Mouse (Mus musculus) midbrain, embryonic 10.5 days (tissue): ENCODE data around the gene Mid1. TPM values are rescaled to one million over a fixed set of nuclear protein-coding genes. Genes with fewer than 3 reads are reported as not detected.
"Not testable (repeated sequence)": the region's sequence is repeated elsewhere in the genome, so short reads cannot be mapped to it uniquely, and the experiment has no call there.

ENCODE experiments used
- DNase-seq: peaks from one replicate; pipeline ENCODE4 v3.0.0-alpha.2; 2017; ENCODE audit warnings: low spot score
- H3K27ac ChIP-seq: fragments of 300-500 bp; sonication (generic); replicated peaks from 2 replicates; pipeline ENCODE4 v1.5.1; 2016; ENCODE audit warnings: mild to moderate bottlenecking
- H3K27me3 ChIP-seq: fragments of 300-500 bp; sonication (generic); 2 replicates; pipeline ENCODE4 v1.6.1; 2016; ENCODE audit warnings: low read depth, mild to moderate bottlenecking; ENCODE audit not compliant: poor library complexity, severe bottlenecking
- H3K36me3 ChIP-seq: fragments of 300-500 bp; sonication (generic); 2 replicates; pipeline ENCODE4 v1.6.1; 2016; ENCODE audit warnings: mild to moderate bottlenecking, moderate library complexity
- H3K4me1 ChIP-seq: fragments of 300-500 bp; sonication (generic); 2 replicates; pipeline ENCODE4 v1.6.1; 2016
- H3K4me3 ChIP-seq: fragments of 300-500 bp; sonication (generic); 2 replicates; pipeline ENCODE4 v1.5.1; 2016; ENCODE audit warnings: mild to moderate bottlenecking, moderate library complexity
- H3K9me3 ChIP-seq: fragments of 300-500 bp; sonication (generic); replicated peaks from 2 replicates; pipeline ENCODE4 v1.6.1; 2016; ENCODE audit warnings: mild to moderate bottlenecking
- WGBS: fragments of 180-500 bp; shearing (Covaris S2); methylation state at CpG from one replicate; pipeline ENCODE4 v1.1.7; 2016; 5-methylcytosine and 5-hydroxymethylcytosine counted together
- polyA plus RNA-seq: library from polyadenylated mRNA; unstranded; fragments of >200 nt; fragmentation: Nextera tagmentation; extraction: Ambion mirVana; gene quantifications from 2 replicates; pipeline ENCODE4 v1.2.1, GENCODE M21; 2016

Gene Mid1
- polyA plus RNA-seq, 1 experiment from 2014 or later, result 22.4 TPM

- not testable (repeated sequence) for H3K27ac ChIP-seq, H3K4me1 ChIP-seq, H3K4me3 ChIP-seq, DNase-seq, H3K27me3 ChIP-seq
- 85% methylated on average over 20 of the region's 20 CpGs for WGBS
- Histone ChIP-seq H3K36me3 (peaks cover 95% of the 10 kb centered on the region), H3K9me3 (peaks cover 95% of the 10 kb centered on the region)
Measured at GRCm38 (mm10) chrX:169979461-169980202, 294.6 kb downstream of the Mid1 start.

DNA sequence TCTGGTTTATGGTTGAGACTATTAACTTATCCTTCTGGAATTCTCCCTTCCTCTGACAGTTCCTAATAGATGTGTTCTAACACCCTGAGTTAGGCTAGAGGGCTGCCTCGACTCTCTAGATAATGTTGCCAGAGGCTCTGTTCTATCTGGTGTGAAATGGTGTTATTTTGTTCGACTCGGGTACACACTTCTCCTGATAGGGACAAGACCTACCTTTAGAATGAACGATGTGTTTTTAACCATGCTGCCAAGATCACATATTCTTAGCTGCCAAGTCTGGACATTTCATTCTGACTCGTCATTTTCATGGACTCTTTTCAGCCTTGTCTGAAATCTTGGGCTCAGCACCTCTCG lies 295.2 kb downstream of the Mid1 start:
- H3K27ac ChIP-seq, H3K27me3 ChIP-seq, H3K4me3 ChIP-seq, H3K4me1 ChIP-seq, DNase-seq: not testable (repeated sequence)
- Histone ChIP-seq H3K9me3 (peaks cover 95% of the 10 kb centered on the region), H3K36me3 (peaks cover 95% of the 10 kb centered on the region)
- 91% methylated on average over 6 of the region's 6 CpGs for WGBS

DNA sequence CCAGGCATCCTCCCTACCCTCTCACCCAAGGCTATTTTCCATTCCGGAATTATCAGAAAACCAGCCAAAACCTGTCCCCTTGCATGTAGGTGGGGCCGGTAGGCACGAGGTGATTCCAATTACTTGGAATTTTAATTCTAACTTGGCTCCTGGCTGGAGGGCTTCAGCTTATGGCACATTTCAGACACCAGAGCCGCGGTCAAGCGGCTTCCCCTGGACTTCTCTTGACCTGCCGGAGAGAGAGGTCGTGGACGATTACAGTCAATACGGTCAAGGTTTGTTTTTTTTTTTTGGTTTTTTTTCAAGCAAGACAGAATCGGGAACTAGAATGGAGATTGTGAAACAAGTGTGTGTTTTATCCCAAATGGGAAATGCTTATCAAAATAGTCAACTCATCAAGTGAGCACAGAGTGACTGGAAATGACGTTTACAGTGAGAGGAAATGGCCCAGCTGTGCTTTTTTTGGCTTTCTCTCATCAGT lies 295.9 kb downstream of the Mid1 start:
- 91% methylated on average over 12 of the region's 12 CpGs for WGBS
- no peaks in the 10 kb centered on the region for H3K27me3 ChIP-seq
- no peak overlapping the region for H3K27ac ChIP-seq
- H3K36me3 ChIP-seq, result peaks cover 94% of the 10 kb centered on the region
- no peak for DNase-seq
- peaks cover 94% of the 10 kb centered on the region for H3K9me3 ChIP-seq
- no peaks in the 10 kb centered on the region for H3K4me1 ChIP-seq
- H3K4me3 ChIP-seq, result no peak overlapping the region

DNA sequence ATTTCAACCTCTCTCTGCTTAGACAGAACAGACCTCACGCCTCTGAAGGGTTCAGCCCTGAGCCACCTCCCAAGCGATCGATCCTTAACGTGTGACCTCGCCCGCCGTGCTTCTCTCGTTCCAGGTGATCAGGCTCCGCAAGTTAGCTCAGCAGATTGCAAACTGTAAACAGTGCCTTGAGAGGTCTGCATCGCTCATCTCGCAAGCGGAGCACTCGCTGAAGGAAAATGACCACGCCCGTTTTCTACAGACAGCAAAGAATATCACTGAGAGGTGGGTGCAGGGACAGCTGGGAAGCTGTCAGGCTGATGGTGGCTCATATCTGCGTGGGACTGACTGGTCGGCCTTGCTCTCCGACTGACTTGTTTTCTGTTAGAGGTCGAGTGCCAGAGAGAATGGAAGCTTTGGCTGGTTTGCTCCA lies 296.8 kb downstream of the Mid1 start:
- H3K9me3 ChIP-seq, result peaks cover 97% of the 10 kb centered on the region
- not testable (repeated sequence) for H3K27me3 ChIP-seq, H3K4me1 ChIP-seq, H3K4me3 ChIP-seq, H3K27ac ChIP-seq
- peak; percentile 17 for DNase-seq
- WGBS, result 93% methylated on average over 19 of the region's 19 CpGs
- H3K36me3 ChIP-seq, result peaks cover 95% of the 10 kb centered on the region

DNA sequence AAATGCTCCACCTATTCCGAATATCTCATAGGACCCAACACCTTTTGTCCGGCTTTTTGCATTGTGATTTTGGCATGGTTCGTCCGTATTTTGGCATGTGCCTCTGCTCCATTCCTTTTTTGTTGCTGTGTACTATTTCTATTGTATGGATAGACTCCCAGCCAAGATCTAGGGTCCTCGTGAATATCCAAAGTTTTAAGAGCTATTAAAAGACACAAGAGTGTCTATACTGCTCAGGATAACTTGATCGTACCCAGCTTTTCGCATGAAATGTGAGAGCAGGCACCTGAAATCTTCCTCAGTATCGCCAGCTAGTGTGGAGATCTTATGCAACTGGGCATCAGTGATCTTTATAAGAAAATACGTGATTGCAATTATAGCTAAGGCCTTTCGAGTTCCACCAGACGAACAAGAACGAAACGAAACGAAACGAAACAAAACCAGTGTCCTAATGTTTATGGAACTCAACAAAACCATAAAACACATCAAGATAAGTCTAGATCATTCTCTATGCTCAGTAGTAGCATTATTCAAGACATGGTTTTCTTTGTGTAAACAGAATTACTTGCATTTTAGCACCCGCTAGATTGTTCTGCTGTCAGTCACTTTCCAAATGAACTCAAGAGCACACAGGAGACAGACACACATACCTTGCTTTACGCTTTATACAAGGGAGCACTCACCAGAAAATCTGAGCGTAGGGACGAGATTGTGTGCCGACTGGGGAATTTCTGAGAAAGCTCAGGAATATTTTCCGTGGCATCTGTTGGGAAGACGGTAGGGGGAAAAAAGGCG lies 297.8 kb downstream of the Mid1 start:
- H3K9me3 ChIP-seq, result peaks cover 96% of the 10 kb centered on the region
- H3K4me1 ChIP-seq, H3K4me3 ChIP-seq, DNase-seq, H3K27ac ChIP-seq, H3K27me3 ChIP-seq: not testable (repeated sequence)
- 93% methylated on average over 23 of the region's 23 CpGs for WGBS
- peaks cover 91% of the 10 kb centered on the region for H3K36me3 ChIP-seq

GRCm38 (mm10) chrX:169983401-169984165 lies 298.6 kb downstream of the Mid1 start:
- DNase-seq, result peak; percentile 15
- not testable (repeated sequence) for H3K4me1 ChIP-seq, H3K27me3 ChIP-seq, H3K4me3 ChIP-seq, H3K27ac ChIP-seq
- 90% methylated on average over 19 of the region's 19 CpGs for WGBS
- Histone ChIP-seq H3K36me3 (peaks cover 88% of the 10 kb centered on the region), H3K9me3 (peaks cover 93% of the 10 kb centered on the region)

DNA sequence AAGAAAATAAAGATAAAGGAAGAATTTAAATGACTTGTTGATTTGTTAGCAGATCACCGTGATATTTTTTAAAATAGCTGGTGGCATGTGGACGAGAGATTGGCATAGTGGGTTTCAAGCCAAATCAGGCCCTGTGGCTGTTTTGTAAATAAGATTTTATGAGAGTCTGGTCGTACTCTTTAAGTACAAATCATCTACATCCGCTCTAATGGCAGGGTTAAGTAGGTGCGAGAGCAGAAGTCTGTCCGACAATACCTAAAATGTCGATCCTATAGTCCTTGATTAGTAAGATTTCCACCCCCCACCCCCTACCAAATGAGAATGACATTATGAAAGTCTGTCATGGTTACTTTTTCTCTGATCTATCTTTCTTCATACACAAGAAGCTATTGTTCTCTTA lies 299.3 kb downstream of the Mid1 start:
- WGBS, result 90% methylated on average over 7 of the region's 7 CpGs
- not testable (repeated sequence) for H3K27ac ChIP-seq, H3K27me3 ChIP-seq, H3K4me3 ChIP-seq, H3K4me1 ChIP-seq, DNase-seq
- Histone ChIP-seq H3K36me3 (peaks cover 90% of the 10 kb centered on the region), H3K9me3 (peaks cover 93% of the 10 kb centered on the region)

- WGBS, result 94% methylated on average over 21 of the region's 21 CpGs
- not testable (repeated sequence) for H3K4me3 ChIP-seq, H3K4me1 ChIP-seq, H3K27me3 ChIP-seq, H3K27ac ChIP-seq
- peaks cover 90% of the 10 kb centered on the region for H3K36me3 ChIP-seq
- peak; percentile 36 for DNase-seq
- peaks cover 93% of the 10 kb centered on the region for H3K9me3 ChIP-seq
Measured at GRCm38 (mm10) chrX:169984853-169985252, 299.9 kb downstream of the Mid1 start.

- not testable (repeated sequence) for H3K27ac ChIP-seq, H3K27me3 ChIP-seq, H3K4me3 ChIP-seq, H3K4me1 ChIP-seq
- peak; percentile 37 for DNase-seq
- peaks cover 91% of the 10 kb centered on the region for H3K9me3 ChIP-seq
- H3K36me3 ChIP-seq, result peaks cover 88% of the 10 kb centered on the region
- 84% methylated on average over 18 of the region's 18 CpGs for WGBS
Measured at GRCm38 (mm10) chrX:169985796-169986195, 300.8 kb downstream of the Mid1 start.

- Histone ChIP-seq H3K4me3 (peak overlapping the region; percentile 5), H3K9me3 (peaks cover 81% of the 10 kb centered on the region), H3K36me3 (peaks cover 79% of the 10 kb centered on the region)
- H3K4me1 ChIP-seq, H3K27me3 ChIP-seq, H3K27ac ChIP-seq: not testable (repeated sequence)
- WGBS, result 59% methylated on average over 51 of the region's 51 CpGs
- peak; percentile 70 for DNase-seq
Measured at GRCm38 (mm10) chrX:169986519-169987367, 301.7 kb downstream of the Mid1 start.

- peak; percentile 43 for DNase-seq
- WGBS, result 87% methylated on average over 28 of the region's 28 CpGs
- Histone ChIP-seq H3K36me3 (peaks cover 72% of the 10 kb centered on the region), H3K9me3 (peaks cover 75% of the 10 kb centered on the region)
- not testable (repeated sequence) for H3K4me1 ChIP-seq, H3K4me3 ChIP-seq, H3K27ac ChIP-seq, H3K27me3 ChIP-seq
Measured at GRCm38 (mm10) chrX:169987368-169987837, 302.4 kb downstream of the Mid1 start.
